Comparison of ENCODE assay signal across 8 mouse cellular contexts in the genomic region with DNA sequence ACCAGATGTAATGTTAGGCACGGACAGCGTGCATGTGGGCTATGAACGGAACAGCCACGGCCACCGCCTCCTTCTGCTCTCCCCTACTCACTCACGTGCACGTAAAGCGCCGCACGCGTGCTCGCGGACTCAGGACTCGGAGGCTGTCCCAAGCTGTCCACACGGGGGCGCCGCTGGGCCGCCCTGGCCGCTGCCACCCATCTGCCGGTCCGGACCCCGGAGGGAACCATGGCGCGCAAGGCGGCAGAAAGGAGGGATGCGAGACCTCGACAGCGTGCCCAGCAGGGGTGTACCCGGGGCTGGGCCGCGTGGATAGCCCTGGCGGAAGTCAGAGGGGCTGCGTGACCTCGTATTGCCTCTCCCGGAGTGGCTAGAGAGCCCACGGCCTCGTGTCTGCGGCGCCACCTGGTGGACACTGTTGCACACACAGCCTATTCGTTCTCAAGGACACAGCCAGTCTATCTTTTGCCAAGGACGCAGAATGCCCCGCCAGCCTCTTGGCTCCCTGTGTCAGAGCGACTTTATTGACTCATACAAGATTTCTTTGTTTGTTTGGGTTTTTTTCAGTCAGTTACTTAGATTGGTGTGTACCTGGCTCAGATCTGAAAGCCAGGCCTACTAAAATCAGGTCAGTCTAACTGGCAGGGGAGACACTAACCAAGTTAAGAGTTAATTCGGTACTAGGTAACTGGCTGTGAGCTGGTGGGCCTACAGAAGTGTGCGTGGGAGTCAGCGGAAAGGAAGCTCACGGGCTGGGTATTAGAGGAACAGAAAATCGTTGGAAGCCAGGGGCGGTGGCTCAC. TPM values are rescaled to one million over a fixed set of nuclear protein-coding genes. Genes with fewer than 3 reads are reported as not detected.
DNase-seq lines count a peak whose midpoint lies in the region; ATAC-seq and TF ChIP-seq lines count a peak whose summit lies in the region.

A gene (minus strand): TSS at position 368 of the 803 bp plus-strand sequence.

- peak; percentile 11 for TF ChIP-seq RAD21 in MEL (IDR thresholded peaks at IDR 0.05; ENCODE audit: low read depth, low read length)

- peak; percentile 76 to 97 (median 79) for TF ChIP-seq CTCF in MEL (IDR thresholded peaks at IDR 0.05 in 2 of 3, conservative IDR thresholded peaks at IDR 0.05 in 1 of 3; ENCODE audit: control insufficient read depth in 1 of 3, insufficient read depth in 1 of 3, low read depth in 2 of 3, low read length in 3 of 3, poor library complexity in 1 of 3, severe bottlenecking in 1 of 3)
- peak; percentile 70 for TF ChIP-seq CTCF in cerebellum, adult 2 months (IDR thresholded peaks at IDR 0.05; ENCODE audit: borderline replicate concordance, insufficient read depth, low read depth, low read length)
- TF ChIP-seq CTCF in lung, postnatal 0 days (IDR thresholded peaks at IDR 0.05): peak; percentile 91

- WGBS in cerebellum, adult 2 months: 2% methylated on average over 49 of the region's 49 CpGs
- 4% methylated on average over 49 of the region's 49 CpGs for WGBS in hindbrain, embryonic 10.5 days
- 5% methylated on average over 49 of the region's 49 CpGs for WGBS in lung, postnatal 0 days

- peak within 1 kb of the TSS; percentile 74 to 75 for H3K4me3 ChIP-seq in MEL (ENCODE audit: control insufficient read depth in 1 of 2, insufficient read depth in 1 of 2, low read depth in 2 of 2, low read length in 2 of 2)
- peak within 1 kb of the TSS; percentile 84 for H3K4me3 ChIP-seq in cerebellum, adult 2 months (replicated peaks; ENCODE audit: insufficient read depth, low read depth, low read length)
- H3K4me3 ChIP-seq in hindbrain, embryonic 10.5 days: peak within 1 kb of the TSS; percentile 65
- H3K4me3 ChIP-seq in lung, postnatal 0 days (ENCODE audit: low read depth, low read length): peak within 1 kb of the TSS; percentile 45

- peak; percentile 92 for ATAC-seq in lung, postnatal 0 days

- H3K36me3 ChIP-seq in MEL (ENCODE audit: control insufficient read depth in 1 of 2, insufficient read depth in 2 of 2, low read length in 2 of 2): peaks cover 0 to 12% of the 10 kb centered on the region in 2 experiments; a peak in 2 of 4 replicates
- no peaks in the 10 kb centered on the region for H3K36me3 ChIP-seq in hindbrain, embryonic 10.5 days
- H3K36me3 ChIP-seq in lung, postnatal 0 days (ENCODE audit: insufficient read depth, low read length): no peaks in the 10 kb centered on the region

- TF ChIP-seq POLR2A in MEL (IDR thresholded peaks at IDR 0.05; ENCODE audit: control insufficient read depth in 1 of 2, insufficient read depth in 1 of 2, low read depth in 1 of 2, low read length in 2 of 2, poor library complexity in 1 of 2): peak; percentile 66 to 68; a peak in 3 of 4 replicates
- TF ChIP-seq POLR2A in cerebellum, adult 2 months (IDR thresholded peaks at IDR 0.05; ENCODE audit: borderline replicate concordance, insufficient read depth, low read length): peak; percentile 73; the same call in 1 of the 2 replicates

- H3K79me2 ChIP-seq in MEL (ENCODE audit: control insufficient read depth, insufficient read depth, low read length, poor library complexity): peaks cover 14% of the 10 kb centered on the region

- DNase-seq in MEL (ENCODE audit: low read depth, low spot score): peak; percentile 99
- peak; percentile 94 to 99 for DNase-seq in cerebellum, adult 2 months
- peak; percentile 91 for DNase-seq in forelimb bud, embryonic 11.5 days (ENCODE audit: low read depth, low spot score)
- peak; percentile 93 for DNase-seq in hindbrain, embryonic 10.5 days (ENCODE audit: low spot score)
- DNase-seq in layer of hippocampus, adult 9-11 months: peak; percentile 94
- DNase-seq in lung, postnatal 0 days (ENCODE audit: low spot score): peak; percentile 95
- peak; percentile 93 for DNase-seq in ovary, postnatal 14 days (ENCODE audit: low spot score)
- peak; percentile 93 for DNase-seq in thymus, postnatal 14 days

- H3K4me2 ChIP-seq in lung, postnatal 0 days (replicated peaks; ENCODE audit: low read depth, low read length): peak within 1 kb of the TSS; percentile 81

- no peaks in the 10 kb centered on the region for H3K27me3 ChIP-seq in MEL (ENCODE audit: control insufficient read depth in 1 of 2, insufficient read depth in 2 of 2, low read length in 2 of 2)
- no peaks in the 10 kb centered on the region for H3K27me3 ChIP-seq in cerebellum, adult 2 months (ENCODE audit: control insufficient read depth, insufficient read depth, low read length)
- peaks cover 4% of the 10 kb centered on the region; the same call in 1 of the 2 replicates for H3K27me3 ChIP-seq in hindbrain, embryonic 10.5 days (ENCODE audit: insufficient read depth, poor library complexity, severe bottlenecking)
- no peaks in the 10 kb centered on the region for H3K27me3 ChIP-seq in lung, postnatal 0 days (replicated peaks; ENCODE audit: insufficient read depth, low read length)

- H3K4me1 ChIP-seq in MEL (ENCODE audit: control insufficient read depth in 1 of 2, insufficient read depth in 2 of 2, low read length in 2 of 2): peaks cover 0 to 13% of the 10 kb centered on the region in 2 experiments; a peak in 2 of 4 replicates
- H3K4me1 ChIP-seq in cerebellum, adult 2 months (ENCODE audit: control insufficient read depth, insufficient read depth, low read length): peaks cover 7% of the 10 kb centered on the region; the same call in 1 of the 2 replicates
- peaks cover 24% of the 10 kb centered on the region for H3K4me1 ChIP-seq in hindbrain, embryonic 10.5 days (replicated peaks)
- no peaks in the 10 kb centered on the region; the same call in 1 of the 2 replicates for H3K4me1 ChIP-seq in lung, postnatal 0 days (ENCODE audit: insufficient read depth, low read depth, low read length)

- H3K9me3 ChIP-seq in MEL (replicated peaks; ENCODE audit: insufficient read depth, low read length): no peaks in the 10 kb centered on the region
- H3K9me3 ChIP-seq in hindbrain, embryonic 10.5 days: 0 out of 2 replicates have a peak, but pooled peaks cover 4% of the 10 kb centered on the region
- H3K9me3 ChIP-seq in lung, postnatal 0 days (ENCODE audit: low read length): no peaks in the 10 kb centered on the region

- peak within 1 kb of the TSS; percentile 91 for H3K27ac ChIP-seq in MEL (ENCODE audit: control insufficient read depth, low read depth, low read length)
- peak within 1 kb of the TSS; percentile 88 for H3K27ac ChIP-seq in cerebellum, adult 2 months (ENCODE audit: insufficient read depth, low read length)
- H3K27ac ChIP-seq in hindbrain, embryonic 10.5 days: peak within 1 kb of the TSS; percentile 93
- H3K27ac ChIP-seq in lung, postnatal 0 days (ENCODE audit: low read length): peak within 1 kb of the TSS; percentile 62

- H3K9ac ChIP-seq in MEL (ENCODE audit: control insufficient read depth, low read depth, low read length, poor library complexity, severe bottlenecking): peak within 1 kb of the TSS; percentile 80
- H3K9ac ChIP-seq in lung, postnatal 0 days (replicated peaks; ENCODE audit: low read depth): peak within 1 kb of the TSS; percentile 27; the same call in 1 of the 2 replicates

- peak in 1 of 2 experiments; percentile 53; a peak in 2 of 4 replicates for TF ChIP-seq EP300 in MEL (IDR thresholded peaks at IDR 0.05; ENCODE audit: low read depth in 1 of 2, low read length in 2 of 2)
- TF ChIP-seq EP300 in lung, postnatal 0 days (IDR thresholded peaks at IDR 0.05): no peak

TF ChIP-seq in MEL, 35 proteins besides CTCF, POLR2A, EP300 and RAD21 (continues in another document):
- peak; percentile 72 for TF ChIP-seq POLR2AphosphoS2 (IDR thresholded peaks at IDR 0.05; ENCODE audit: low read length)
- TF ChIP-seq GATA1 (IDR thresholded peaks at IDR 0.05; ENCODE audit: low read depth, low read length): no peak
- peak; percentile 56; the same call in 1 of the 2 replicates for TF ChIP-seq KAT2A (conservative IDR thresholded peaks at IDR 0.05; ENCODE audit: low read depth, low read length)
- TF ChIP-seq HCFC1 (IDR thresholded peaks at IDR 0.05; ENCODE audit: low read depth, low read length): peak; percentile 87
- TF ChIP-seq ZNF384 (IDR thresholded peaks at IDR 0.05; ENCODE audit: low read depth, low read length): no peak
- no peak for TF ChIP-seq E2F4 (IDR thresholded peaks at IDR 0.05; ENCODE audit: borderline replicate concordance, low read depth, low read length)
- TF ChIP-seq ZKSCAN1 (IDR thresholded peaks at IDR 0.05; ENCODE audit: low read depth, low read length): no peak
- no peak for TF ChIP-seq MEF2A (IDR thresholded peaks at IDR 0.05; ENCODE audit: extremely low read depth, insufficient replicate concordance, low read depth, low read length, poor library complexity, severe bottlenecking)
- TF ChIP-seq MAX (IDR thresholded peaks at IDR 0.05; ENCODE audit: low read length): peak; percentile 95
- TF ChIP-seq TAL1 (IDR thresholded peaks at IDR 0.05; ENCODE audit: low read length): no peak
- no peak for TF ChIP-seq JUND (IDR thresholded peaks at IDR 0.05; ENCODE audit: low read depth, low read length)
- TF ChIP-seq UBTF (IDR thresholded peaks at IDR 0.05; ENCODE audit: borderline replicate concordance, insufficient read depth, low read depth, low read length): 0 out of 2 replicates have a peak, but pooled peaks have one; percentile 71
- TF ChIP-seq POLR2AphosphoS5 (IDR thresholded peaks at IDR 0.05; ENCODE audit: borderline replicate concordance, low read depth, low read length): no peak
- no peak for TF ChIP-seq CHD1 (IDR thresholded peaks at IDR 0.05; ENCODE audit: low read depth, low read length)
- TF ChIP-seq NRF1 (IDR thresholded peaks at IDR 0.05; ENCODE audit: insufficient read depth, low read depth, low read length, poor library complexity, severe bottlenecking): peak; percentile 54
- no peak for TF ChIP-seq CHD2 (IDR thresholded peaks at IDR 0.05; ENCODE audit: low read length)
- peak; percentile 99 for TF ChIP-seq BHLHE40 (IDR thresholded peaks at IDR 0.05; ENCODE audit: borderline replicate concordance, low read depth, low read length)
- no peak; the same call in 1 of the 2 replicates for TF ChIP-seq RCOR1 (IDR thresholded peaks at IDR 0.05; ENCODE audit: low read depth, low read length)
- TF ChIP-seq USF1 (IDR thresholded peaks at IDR 0.05; ENCODE audit: low read depth, low read length): peak; percentile 69
- 0 out of 2 replicates have a peak, but pooled peaks have one; percentile 9 for TF ChIP-seq MYB (IDR thresholded peaks at IDR 0.05; ENCODE audit: low read depth, low read length)
- no peak; the same call in 1 of the 2 replicates for TF ChIP-seq MAFK (IDR thresholded peaks at IDR 0.05; ENCODE audit: borderline replicate concordance, low read depth, low read length)
- peak; percentile 88 for TF ChIP-seq SIN3A (IDR thresholded peaks at IDR 0.05; ENCODE audit: low read length)

RNA-seq across cellular contexts. Expression of the gene that starts here (rescaled TPM):
- total RNA-seq in MEL (2012; rRNA removed): 27.9 and 28.7 TPM in 2 replicates
- 10 to 100 TPM in 1 of 2 experiments, not detected in 1; 24.0 TPM for polyA plus RNA-seq in MEL (2012; ENCODE audit: insufficient read depth in 1 of 2, insufficient read length in 2 of 2, low read depth in 1 of 2, low replicate concordance in 2 of 2, missing spikeins in 1 of 2)
- 19.7 and 20.8 TPM in 2 replicates for polyA plus RNA-seq in cerebellum, adult 2 months (2012; rRNA removed)
- polyA plus RNA-seq in hindbrain, embryonic 10.5 days (2016; fragmentation: Nextera tagmentation; extraction: Ambion mirVana): 3.6 and 4.3 TPM in 2 replicates
- polyA plus RNA-seq in lung, postnatal 0 days (2015; fragmentation: Nextera tagmentation; extraction: Ambion mirVana): 1.6 and 2.3 TPM in 2 replicates

Comparison
In these comparisons a context has a peak if more than half of its experiments do, and no peak if none do; other contexts are left out.
1. Peak in every context shown above with its lines: DNase-seq, ATAC-seq, H3K4me3 ChIP-seq and H3K27ac ChIP-seq.